27 mouse cellular contexts compared by ENCODE assay signal in the genomic region with DNA sequence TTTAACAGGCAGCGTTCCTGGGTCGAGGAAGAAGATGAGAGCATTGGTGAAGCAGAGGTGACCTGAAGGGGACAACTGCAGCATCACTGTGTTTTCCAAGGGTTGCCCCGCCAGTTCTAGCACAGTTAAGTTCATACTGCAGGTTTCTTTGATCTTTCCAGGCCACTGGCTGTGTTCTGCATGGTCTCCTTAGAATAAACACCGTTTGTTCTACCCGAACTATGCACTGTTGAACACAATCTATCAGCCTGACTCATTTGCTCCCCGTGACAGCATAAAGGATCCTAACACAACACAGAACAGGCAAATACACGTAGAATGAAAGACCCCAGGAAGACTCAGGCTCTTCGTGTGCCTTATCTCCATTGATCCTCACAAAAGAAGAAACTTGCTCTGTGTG.
A peak's percentile ranks its signal among the peaks of the same experiment; 100 is the strongest.
DNase-seq lines count a peak whose midpoint lies in the region; ATAC-seq and TF ChIP-seq lines count a peak whose summit lies in the region.
"Had no signal": no experiment of that assay in that cellular context is flagged by ENCODE, and none has a peak within 500 bp of the region (broad histone marks: within the 10 kb centered on the region; RNA-seq: fewer than 3 reads in every experiment).

No protein-coding gene starts in this region.

- DNase-seq in heart, adult 11 months, result peak; percentile 53
- no peak for DNase-seq in heart, adult 18-20 months
- no peak for DNase-seq in kidney, adult 18-20 months
- DNase-seq in kidney, postnatal 0 days (ENCODE audit: low spot score), result peak; percentile 43
- no peak for DNase-seq in kidney, postnatal 14 days
- peak; percentile 59 for DNase-seq in Muller cell, postnatal 12 days (ENCODE audit: inconsistent ontology term)
- DNase-seq: adrenal gland, adult 2 months; adrenal gland, postnatal 10 days; adrenal gland, postnatal 25 days; B cell, adult 2 months; cerebellum, adult 11 months; cerebellum, adult 18-20 months; cerebellum, adult 8-10 months; cerebellum, adult 9-11 months; cerebellum, postnatal 14 days; cerebellum, postnatal 36 days; embryo, embryonic 11 days had no signal

- peaks cover 13% of the 10 kb centered on the region for H3K4me1 ChIP-seq in kidney, embryonic 15.5 days
- 0 out of 2 replicates have a peak, but pooled peaks cover 7% of the 10 kb centered on the region for H3K4me1 ChIP-seq in kidney, postnatal 0 days (replicated peaks; ENCODE audit: insufficient read depth, low read length)
- H3K4me1 ChIP-seq: forebrain, embryonic 12.5 days had no signal

- no peak overlapping the region for H3K9ac ChIP-seq in kidney, embryonic 15.5 days
- H3K9ac ChIP-seq in kidney, postnatal 0 days (ENCODE audit: low read depth, low read length), result no peak overlapping the region
- H3K9ac ChIP-seq: embryonic facial prominence, embryonic 13.5 days; embryonic facial prominence, embryonic 15.5 days; forebrain, embryonic 12.5 days had no signal

- H3K4me3 ChIP-seq in kidney, embryonic 15.5 days (replicated peaks), result no peak overlapping the region
- no peak overlapping the region for H3K4me3 ChIP-seq in kidney, postnatal 0 days (replicated peaks; ENCODE audit: low read depth, low read length)
- H3K4me3 ChIP-seq: embryonic facial prominence, embryonic 13.5 days; embryonic facial prominence, embryonic 15.5 days; erythroblast, embryonic 14.5 days; forebrain, embryonic 10.5 days; forebrain, embryonic 12.5 days had no signal

- no peak overlapping the region for H3K27ac ChIP-seq in kidney, embryonic 15.5 days
- no peak overlapping the region for H3K27ac ChIP-seq in kidney, postnatal 0 days
- H3K27ac ChIP-seq: embryonic facial prominence, embryonic 13.5 days; embryonic facial prominence, embryonic 15.5 days; forebrain, embryonic 10.5 days; forebrain, embryonic 12.5 days had no signal

- no peaks in the 10 kb centered on the region for H3K36me3 ChIP-seq in kidney, embryonic 15.5 days
- H3K36me3 ChIP-seq in kidney, postnatal 0 days (ENCODE audit: insufficient read depth, low read length), result no peaks in the 10 kb centered on the region
- H3K36me3 ChIP-seq: embryonic facial prominence, embryonic 13.5 days; embryonic facial prominence, embryonic 15.5 days; forebrain, embryonic 10.5 days; forebrain, embryonic 12.5 days; G1E had no signal

- no peaks in the 10 kb centered on the region for H3K9me3 ChIP-seq in kidney, embryonic 15.5 days (replicated peaks)
- no peaks in the 10 kb centered on the region for H3K9me3 ChIP-seq in kidney, postnatal 0 days (replicated peaks; ENCODE audit: low read length)
- H3K9me3 ChIP-seq: embryonic facial prominence, embryonic 13.5 days; embryonic facial prominence, embryonic 15.5 days; forebrain, embryonic 10.5 days; forebrain, embryonic 12.5 days had no signal

- H3K27me3 ChIP-seq in kidney, embryonic 15.5 days, result no peaks in the 10 kb centered on the region
- no peaks in the 10 kb centered on the region for H3K27me3 ChIP-seq in kidney, postnatal 0 days (ENCODE audit: insufficient read depth, low read length)
- H3K27me3 ChIP-seq: CH12.LX; embryonic facial prominence, embryonic 15.5 days had no signal

- peak; percentile 84 for ATAC-seq in kidney, embryonic 15.5 days (replicated peaks; ENCODE audit: low FRiP score)
- no peak; the same call in 1 of the 2 replicates for ATAC-seq in kidney, postnatal 0 days (replicated peaks; ENCODE audit: low FRiP score, low read depth)
- ATAC-seq: CD4-positive, CD25-positive, alpha-beta regulatory T cell, adult 4 months; forebrain, embryonic 14.5 days had no signal

- TF ChIP-seq CTCF in kidney, postnatal 0 days (IDR thresholded peaks at IDR 0.05; ENCODE audit: low read depth), result no peak

- H3K4me2 ChIP-seq in kidney, embryonic 15.5 days, result peak overlapping the region; percentile 18; the same call in 1 of the 2 replicates
- no peak overlapping the region for H3K4me2 ChIP-seq in kidney, postnatal 0 days (ENCODE audit: low read length)
- H3K4me2 ChIP-seq: embryonic facial prominence, embryonic 13.5 days; embryonic facial prominence, embryonic 15.5 days; forebrain, embryonic 12.5 days had no signal

- 35% methylated on average over 8 of the region's 8 CpGs for WGBS in kidney, embryonic 15.5 days
- WGBS in kidney, postnatal 0 days, result 33% methylated on average over 8 of the region's 8 CpGs

Comparison
In these comparisons a context has a peak if more than half of its experiments do, and no peak if none do; other contexts are left out.
1. DNase-seq: peak in heart, adult 11 months (single experiment), kidney, postnatal 0 days (single experiment) and Muller cell, postnatal 12 days (single experiment); none in heart, adult 18-20 months (0 of 2), kidney, adult 18-20 months (single experiment) and kidney, postnatal 14 days (single experiment).